Mouse (Mus musculus) heart, embryonic 14.5 days (tissue): Measurements from ENCODE around the gene Cln5. TPM values are rescaled to one million over a fixed set of nuclear protein-coding genes. Genes with fewer than 3 reads are reported as not detected.

ENCODE experiments used
- ATAC-seq: fragments of 200-750 bp; cut with Nextera tagmentation; 2 replicates; pipeline ENCODE4 v1.8.0; 2017; ENCODE audit warnings: low read depth, moderate TSS enrichment; ENCODE audit not compliant: insufficient number of reproducible peaks, insufficient read depth, low FRiP score
- H3K27ac ChIP-seq, 2 experiments: fragments of 200-500 bp in 1 of 2; fragments of 300-500 bp in 1 of 2; sonication (generic) in 1 of 2; replicated peaks in 1 of 2; 2 replicates each; pipeline ENCODE4 v1.5.1; 2012 to 2014; ENCODE audit warnings: low read depth in 2 of 2, low read length in 2 of 2, control low read depth in 1 of 2, mild to moderate bottlenecking in 1 of 2, mixed read lengths in 1 of 2; ENCODE audit not compliant: control insufficient read depth in 1 of 2, insufficient read depth in 1 of 2
- H3K27me3 ChIP-seq: fragments of 300-500 bp; sonication (generic); 2 replicates; pipeline ENCODE4 v1.6.1; 2014; ENCODE audit warnings: mild to moderate bottlenecking, low read length, control low read depth; ENCODE audit not compliant: control insufficient read depth, insufficient read depth
- H3K36me3 ChIP-seq: fragments of 300-500 bp; sonication (generic); 2 replicates; pipeline ENCODE4 v1.6.1; 2014; ENCODE audit warnings: mild to moderate bottlenecking, control low read depth, low read length, mixed read lengths; ENCODE audit not compliant: control insufficient read depth, insufficient read depth
- H3K4me1 ChIP-seq, 2 experiments: fragments of 200-500 bp in 1 of 2; fragments of 300-500 bp in 1 of 2; sonication (generic) in 1 of 2; 2 replicates each; pipeline ENCODE4 v1.6.1; 2012 to 2014; ENCODE audit warnings: low read length in 2 of 2, control low read depth in 1 of 2, mixed read lengths in 1 of 2; ENCODE audit not compliant: control insufficient read depth in 2 of 2, insufficient read depth in 2 of 2
- H3K4me2 ChIP-seq: fragments of 300-500 bp; sonication (generic); 2 replicates; pipeline ENCODE4 v1.6.1; 2014; ENCODE audit warnings: mild to moderate bottlenecking, low read length
- H3K4me3 ChIP-seq, 2 experiments: fragments of 200-500 bp in 1 of 2; fragments of 300-500 bp in 1 of 2; sonication (generic) in 1 of 2; 2 replicates each; pipeline ENCODE4 v1.5.1; 2012 to 2014; ENCODE audit warnings: low read length in 2 of 2, mild to moderate bottlenecking in 2 of 2, control low read depth in 1 of 2, low read depth in 1 of 2, moderate library complexity in 1 of 2; ENCODE audit not compliant: control insufficient read depth in 1 of 2, insufficient read depth in 1 of 2
- H3K9ac ChIP-seq: fragments of 300-500 bp; sonication (generic); 2 replicates; pipeline ENCODE4 v1.6.1; 2014; ENCODE audit warnings: mild to moderate bottlenecking, low read length
- H3K9me3 ChIP-seq: fragments of 300-500 bp; sonication (generic); 2 replicates; pipeline ENCODE4 v1.6.1; 2016; ENCODE audit warnings: low read length, control low read depth; ENCODE audit not compliant: control insufficient read depth
- WGBS: fragments of 180-500 bp; shearing (Covaris S2); extraction: QIAGEN DNeasy Blood & Tissue Kit; methylation state at CpG from one replicate; pipeline ENCODE4 v1.1.7; 2014; 5-methylcytosine and 5-hydroxymethylcytosine counted together
- polyA plus RNA-seq: library from polyadenylated mRNA; unstranded; fragments of >200 nt; fragmentation: Nextera tagmentation; extraction: Ambion mirVana; gene quantifications from 2 replicates; pipeline ENCODE4 v1.2.1, GENCODE M21; 2014

The Cln5 gene
- polyA plus RNA-seq, 1 experiment from 2014 or later, result 28.5 TPM

GRCm38 (mm10) chr14:103079209-103079977 lies 9.4 kb downstream of the Cln5 start:
- 83% methylated on average over 9 of the region's 9 CpGs for WGBS
- H3K9me3 ChIP-seq, result no peaks in the 10 kb centered on the region
- H3K27me3 ChIP-seq, result no peaks in the 10 kb centered on the region
- H3K4me3 ChIP-seq, result no peak overlapping the region
- peaks cover 76% of the 10 kb centered on the region for H3K36me3 ChIP-seq
- no peak overlapping the region for H3K4me2 ChIP-seq
- H3K27ac ChIP-seq, result no peak overlapping the region
- ATAC-seq, result no peak
- no peak overlapping the region for H3K9ac ChIP-seq
- H3K4me1 ChIP-seq, result no peaks in the 10 kb centered on the region

GRCm38 (mm10) chr14:103085840-103086533 lies 16.0 kb downstream of the Cln5 start:
- Histone ChIP-seq H3K27ac (no peak overlapping the region), H3K36me3 (peaks cover 75% of the 10 kb centered on the region), H3K4me2 (no peak overlapping the region), H3K27me3 (no peaks in the 10 kb centered on the region), H3K9ac (no peak overlapping the region), H3K4me1 (no peaks in the 10 kb centered on the region), H3K4me3 (no peak overlapping the region), H3K9me3 (no peaks in the 10 kb centered on the region)
- no peak for ATAC-seq
- 68% methylated on average over 1 of the region's 1 CpGs for WGBS

- H3K27me3 ChIP-seq, result no peaks in the 10 kb centered on the region
- no peaks in the 10 kb centered on the region for H3K4me1 ChIP-seq
- ATAC-seq, result no peak
- H3K36me3 ChIP-seq, result peaks cover 79% of the 10 kb centered on the region
- H3K27ac ChIP-seq, result no peak overlapping the region
- H3K9ac ChIP-seq, result no peak overlapping the region
- no peak overlapping the region for H3K4me2 ChIP-seq
- H3K4me3 ChIP-seq, result no peak overlapping the region
- 90% methylated on average over 4 of the region's 4 CpGs for WGBS
- H3K9me3 ChIP-seq, result no peaks in the 10 kb centered on the region
Observed at GRCm38 (mm10) chr14:103086671-103087324, 16.8 kb downstream of the Cln5 start.

GRCm38 (mm10) chr14:103087846-103088245 lies 17.8 kb downstream of the Cln5 start:
- no peaks in the 10 kb centered on the region for H3K27me3 ChIP-seq
- H3K4me1 ChIP-seq, result no peaks in the 10 kb centered on the region
- 67% methylated on average over 5 of the region's 5 CpGs for WGBS
- no peaks in the 10 kb centered on the region for H3K9me3 ChIP-seq
- H3K4me3 ChIP-seq, result no peak overlapping the region
- H3K36me3 ChIP-seq, result peaks cover 83% of the 10 kb centered on the region
- no peak overlapping the region for H3K27ac ChIP-seq
- no peak overlapping the region for H3K9ac ChIP-seq
- no peak for ATAC-seq
- no peak overlapping the region for H3K4me2 ChIP-seq

- Histone ChIP-seq H3K9me3 (no peaks in the 10 kb centered on the region), H3K27me3 (no peaks in the 10 kb centered on the region), H3K27ac (no peak overlapping the region), H3K9ac (no peak overlapping the region), H3K4me3 (no peak overlapping the region), H3K4me2 (no peak overlapping the region), H3K36me3 (peaks cover 84% of the 10 kb centered on the region), H3K4me1 (peaks cover 0 to 4% of the 10 kb centered on the region in 2 experiments; a peak in 1 of 4 replicates)
- WGBS, result 71% methylated on average over 6 of the region's 6 CpGs
- no peak for ATAC-seq
Observed at GRCm38 (mm10) chr14:103088624-103089023, 18.6 kb downstream of the Cln5 start.

GRCm38 (mm10) chr14:103093236-103093635 lies 23.2 kb downstream of the Cln5 start:
- Histone ChIP-seq H3K4me3 (no peak overlapping the region), H3K4me2 (no peak overlapping the region), H3K27me3 (no peaks in the 10 kb centered on the region), H3K9ac (no peak overlapping the region), H3K36me3 (peaks cover 68% of the 10 kb centered on the region), H3K27ac (no peak overlapping the region), H3K4me1 (peaks cover 0 to 10% of the 10 kb centered on the region in 2 experiments; a peak in 3 of 4 replicates), H3K9me3 (no peaks in the 10 kb centered on the region)
- 93% methylated on average over 3 of the region's 3 CpGs for WGBS
- ATAC-seq, result no peak

- Histone ChIP-seq H3K4me3 (no peak overlapping the region), H3K27me3 (no peaks in the 10 kb centered on the region), H3K4me2 (no peak overlapping the region), H3K4me1 (peaks cover 0 to 10% of the 10 kb centered on the region in 2 experiments; a peak in 3 of 4 replicates), H3K36me3 (peaks cover 64% of the 10 kb centered on the region), H3K27ac (no peak overlapping the region), H3K9ac (no peak overlapping the region), H3K9me3 (no peaks in the 10 kb centered on the region)
- ATAC-seq, result no peak
- WGBS, result 41% methylated on average over 4 of the region's 4 CpGs
Observed at GRCm38 (mm10) chr14:103093670-103094069, 23.7 kb downstream of the Cln5 start.
